Mouse (Mus musculus) myocyte (in vitro differentiated cells): ENCODE measurements around the gene Mical2. TPM values are rescaled to one million over a fixed set of nuclear protein-coding genes. Genes with fewer than 3 reads are reported as not detected.
A peak's percentile ranks its signal among the peaks of the same experiment; 100 is the strongest.

ENCODE experiments used
- H3K27me3 ChIP-seq: one replicate; pipeline ENCODE4 v1.6.1; 2011; ENCODE audit not compliant: control insufficient read depth, insufficient read depth, insufficient read length
- H3K36me3 ChIP-seq: one replicate; pipeline ENCODE4 v1.6.1; 2011; ENCODE audit not compliant: control insufficient read depth, insufficient read depth
- H3K4me2 ChIP-seq: one replicate; pipeline ENCODE4 v1.6.1; 2011; ENCODE audit warnings: low read depth, control low read depth
- H3K4me3 ChIP-seq: one replicate; pipeline ENCODE4 v1.5.1; 2011; ENCODE audit warnings: mild to moderate bottlenecking, control low read depth, moderate library complexity
- H3K79me2 ChIP-seq: one replicate; pipeline ENCODE4 v1.6.1; 2011; ENCODE audit not compliant: control insufficient read depth, insufficient read depth
- H3ac ChIP-seq: one replicate; pipeline ENCODE4 v1.6.1; 2011; ENCODE audit not compliant: control insufficient read depth, insufficient read length
- CEBPB ChIP-seq: IDR thresholded peaks from 2 replicates; pipeline ENCODE4 v1.6.1; 2011; ENCODE audit warnings: mild to moderate bottlenecking, moderate library complexity; ENCODE audit not compliant: poor library complexity, insufficient read depth, severe bottlenecking
- E2F4 ChIP-seq: IDR thresholded peaks from one replicate; pipeline ENCODE4 v1.6.1; 2011; ENCODE audit warnings: mild to moderate bottlenecking, control low read depth, moderate library complexity; ENCODE audit not compliant: insufficient read depth
- MAX ChIP-seq: IDR thresholded peaks from one replicate; pipeline ENCODE4 v1.6.1; 2011; ENCODE audit warnings: low read depth, mild to moderate bottlenecking, control low read depth
- MYOD1 ChIP-seq, 3 experiments: IDR thresholded peaks; one replicate each; pipeline ENCODE4 v1.6.1; 2011; ENCODE audit warnings: control low read depth in 2 of 3, low read depth in 2 of 3, mild to moderate bottlenecking in 2 of 3, moderate library complexity in 1 of 3; ENCODE audit not compliant: insufficient read length in 2 of 3, control insufficient read depth in 1 of 3
- MYOG ChIP-seq, 3 experiments: IDR thresholded peaks; one replicate each; pipeline ENCODE4 v1.6.1; 2011; ENCODE audit warnings: control low read depth in 2 of 3, low read depth in 2 of 3, mild to moderate bottlenecking in 2 of 3; ENCODE audit not compliant: insufficient read length in 2 of 3, control insufficient read depth in 1 of 3, insufficient read depth in 1 of 3
- POLR2A ChIP-seq: IDR thresholded peaks from one replicate; pipeline ENCODE4 v1.6.1; 2011; ENCODE audit warnings: low read depth, mild to moderate bottlenecking, control low read depth, moderate library complexity; ENCODE audit not compliant: insufficient read length
- POLR2AphosphoS2 ChIP-seq: IDR thresholded peaks from one replicate; pipeline ENCODE4 v1.6.1; 2011; ENCODE audit warnings: low read depth, control low read depth; ENCODE audit not compliant: insufficient read length
- REST ChIP-seq: IDR thresholded peaks from one replicate; pipeline ENCODE4 v1.6.1; 2011; ENCODE audit warnings: mild to moderate bottlenecking, control low read depth, moderate library complexity; ENCODE audit not compliant: insufficient read depth, insufficient read length
- SRF ChIP-seq: IDR thresholded peaks from one replicate; pipeline ENCODE4 v1.6.1; 2011; ENCODE audit warnings: low read depth; ENCODE audit not compliant: control insufficient read depth, insufficient read length
- TCF12 ChIP-seq: IDR thresholded peaks from one replicate; pipeline ENCODE4 v1.6.1; 2011; ENCODE audit warnings: mild to moderate bottlenecking, control low read depth; ENCODE audit not compliant: poor library complexity, insufficient read depth, severe bottlenecking
- TCF3 ChIP-seq: IDR thresholded peaks from one replicate; pipeline ENCODE4 v1.6.1; 2011; ENCODE audit warnings: low read depth, control low read depth; ENCODE audit not compliant: insufficient read length
- USF1 ChIP-seq: IDR thresholded peaks from one replicate; pipeline ENCODE4 v1.6.1; 2011; ENCODE audit warnings: low read depth, mild to moderate bottlenecking, control low read depth, moderate library complexity
- polyA plus RNA-seq: library from polyadenylated mRNA; unstranded; fragments of >200 nt; fragmentation: generic; extraction: Trizol; gene quantifications from one replicate; pipeline ENCODE4 v1.2.1, GENCODE M21; 2012; ENCODE audit warnings: missing spikeins

The Mical2 gene
- polyA plus RNA-seq, 1 experiment: 34.8 TPM

GRCm38 (mm10) chr7:112319419-112319818, 93.8 kb downstream of the Mical2 start:
- Histone ChIP-seq H3K27me3 (no peaks in the 10 kb centered on the region), H3ac (no peak overlapping the region), H3K36me3 (peaks cover 49% of the 10 kb centered on the region), H3K4me3 (no peak overlapping the region), H3K4me2 (peak overlapping the region; percentile 4), H3K79me2 (no peaks in the 10 kb centered on the region)
- TF ChIP-seq TCF3 (no peak), TCF12 (no peak), MYOG (IDR thresholded peaks at IDR 0.05; ENCODE audit: control insufficient read depth in 1 of 3, insufficient read depth in 1 of 3, insufficient read length in 2 of 3, low read depth in 2 of 3) (no peak), MAX (no peak), REST (no peak), E2F4 (no peak), POLR2A (no peak), MYOD1 (IDR thresholded peaks at IDR 0.05; ENCODE audit: control insufficient read depth in 1 of 3, insufficient read length in 2 of 3, low read depth in 2 of 3) (no peak), USF1 (no peak), CEBPB (no peak), SRF (no peak), POLR2AphosphoS2 (no peak)

- no peak overlapping the region for H3K4me3 ChIP-seq
- no peak overlapping the region for H3ac ChIP-seq
- TF ChIP-seq MYOG (IDR thresholded peaks at IDR 0.05; ENCODE audit: control insufficient read depth in 1 of 3, insufficient read depth in 1 of 3, insufficient read length in 2 of 3, low read depth in 2 of 3) (peak in 2 of 3 experiments; percentile 58 to 59), MYOD1 (IDR thresholded peaks at IDR 0.05; ENCODE audit: control insufficient read depth in 1 of 3, insufficient read length in 2 of 3, low read depth in 2 of 3) (peak in 2 of 3 experiments; percentile 44 to 61), E2F4 (no peak), TCF12 (peak; percentile 10)
- H3K27me3 ChIP-seq: no peaks in the 10 kb centered on the region
- peaks cover 44% of the 10 kb centered on the region for H3K36me3 ChIP-seq
- no peaks in the 10 kb centered on the region for H3K79me2 ChIP-seq
- H3K4me2 ChIP-seq: peak overlapping the region; percentile 4
Measured at GRCm38 (mm10) chr7:112320052-112320730, 94.5 kb downstream of the Mical2 start.

- peaks cover 36% of the 10 kb centered on the region for H3K36me3 ChIP-seq
- H3K79me2 ChIP-seq: no peaks in the 10 kb centered on the region
- TF ChIP-seq MYOG (IDR thresholded peaks at IDR 0.05; ENCODE audit: control insufficient read depth in 1 of 3, insufficient read depth in 1 of 3, insufficient read length in 2 of 3, low read depth in 2 of 3) (no peak), USF1 (no peak), TCF12 (no peak), TCF3 (no peak), MYOD1 (IDR thresholded peaks at IDR 0.05; ENCODE audit: control insufficient read depth in 1 of 3, insufficient read length in 2 of 3, low read depth in 2 of 3) (no peak), SRF (no peak), CEBPB (no peak), REST (no peak), POLR2AphosphoS2 (no peak), E2F4 (no peak), MAX (no peak), POLR2A (no peak)
- no peak overlapping the region for H3K4me2 ChIP-seq
- H3K4me3 ChIP-seq: no peak overlapping the region
- H3ac ChIP-seq: no peak overlapping the region
- H3K27me3 ChIP-seq: no peaks in the 10 kb centered on the region
Measured at GRCm38 (mm10) chr7:112321798-112322794, 96.4 kb downstream of the Mical2 start.

DNA sequence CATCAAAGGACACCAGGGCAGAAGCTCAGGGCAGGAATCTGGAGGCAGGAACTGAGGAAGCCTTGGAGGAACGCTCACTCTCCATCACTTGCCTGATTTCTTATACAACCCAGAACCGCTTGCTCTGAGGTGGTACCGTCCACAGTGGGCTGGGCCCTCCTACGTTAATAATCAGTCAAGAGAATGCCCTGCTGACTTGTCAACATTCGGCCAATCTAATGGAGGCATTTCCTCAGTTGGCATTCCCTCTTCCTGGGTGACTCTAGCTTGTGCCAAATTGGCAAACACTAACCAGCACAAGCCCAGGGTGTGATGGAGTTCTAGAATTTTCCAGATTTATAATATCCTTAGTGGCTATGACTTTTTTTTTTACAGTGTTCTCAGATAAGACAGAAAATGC, 98.9 kb downstream of the Mical2 start:
- H3K79me2 ChIP-seq: no peaks in the 10 kb centered on the region
- peaks cover 41% of the 10 kb centered on the region for H3K36me3 ChIP-seq
- TF ChIP-seq MAX (no peak), TCF12 (no peak), USF1 (no peak), MYOG (IDR thresholded peaks at IDR 0.05; ENCODE audit: control insufficient read depth in 1 of 3, insufficient read depth in 1 of 3, insufficient read length in 2 of 3, low read depth in 2 of 3) (no peak), POLR2A (no peak)
- H3ac ChIP-seq: no peak overlapping the region
- H3K4me2 ChIP-seq: no peak overlapping the region
- H3K27me3 ChIP-seq: no peaks in the 10 kb centered on the region
- no peak overlapping the region for H3K4me3 ChIP-seq

DNA sequence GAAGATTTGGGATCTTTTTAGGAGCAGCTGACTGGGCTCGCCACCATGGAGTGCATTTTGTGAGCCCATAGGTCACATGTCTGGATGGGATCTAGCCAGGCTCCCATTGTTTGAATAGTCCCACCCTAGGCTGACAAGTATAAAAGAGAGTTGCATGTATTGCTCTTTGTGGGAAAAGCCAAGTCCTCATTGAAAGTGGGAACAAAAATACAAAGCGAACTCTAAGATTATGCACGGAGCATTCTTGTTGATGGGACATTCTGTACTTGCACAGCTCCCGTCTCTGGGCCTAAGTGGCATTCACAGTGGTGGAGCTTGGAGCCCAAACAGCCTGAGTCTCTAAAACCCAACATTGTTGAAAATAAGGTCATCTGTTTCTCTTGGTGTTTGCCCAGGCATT, 101.2 kb downstream of the Mical2 start:
- Histone ChIP-seq H3K79me2 (no peaks in the 10 kb centered on the region), H3ac (no peak overlapping the region), H3K27me3 (no peaks in the 10 kb centered on the region), H3K4me2 (no peak overlapping the region), H3K4me3 (no peak overlapping the region), H3K36me3 (peaks cover 34% of the 10 kb centered on the region)
- TF ChIP-seq CEBPB (no peak), MAX (no peak), POLR2AphosphoS2 (no peak), MYOG (IDR thresholded peaks at IDR 0.05; ENCODE audit: control insufficient read depth in 1 of 3, insufficient read depth in 1 of 3, insufficient read length in 2 of 3, low read depth in 2 of 3) (no peak), TCF12 (no peak), REST (no peak)
